Mouse (Mus musculus) layer of hippocampus, adult 18-20 months (tissue): ENCODE results near the gene Itprid2. TPM values are rescaled to one million over a fixed set of nuclear protein-coding genes. Genes with fewer than 3 reads are reported as not detected.

Experiments used
- DNase-seq, 2 experiments: peaks; one replicate each; pipeline ENCODE4 v3.0.0; 2022; ENCODE audit warnings: low spot score in 2 of 2
- total RNA-seq, 2 experiments: library from RNA; stranded (reverse); gene quantifications; 2 replicates each; pipeline ENCODE4 v1.2.3; 2021

The Itprid2 gene
- total RNA-seq, 2 experiments from 2014 or later, result 41.9 to 44.6 TPM

DNA sequence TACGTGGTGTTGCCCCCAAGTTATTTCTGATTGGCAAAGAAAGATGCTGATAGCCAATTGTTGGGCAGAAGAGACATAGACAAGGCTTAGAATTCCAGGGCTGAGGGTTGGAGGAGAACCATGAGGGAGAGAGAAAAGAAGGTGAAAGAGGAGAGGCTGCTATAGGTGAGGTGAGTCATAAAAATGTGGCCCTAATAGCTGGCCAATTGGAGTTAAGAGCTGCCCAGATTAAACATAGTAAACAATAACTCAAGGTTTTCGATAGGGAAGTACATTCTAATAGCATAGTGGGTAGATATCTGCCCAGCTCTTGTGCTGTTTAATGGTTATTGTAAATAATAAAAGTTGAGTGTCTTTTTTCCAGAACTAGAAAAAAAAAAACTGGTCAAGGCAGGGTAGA lies 69.6 kb downstream of the Itprid2 start:
- no peak for DNase-seq

DNA sequence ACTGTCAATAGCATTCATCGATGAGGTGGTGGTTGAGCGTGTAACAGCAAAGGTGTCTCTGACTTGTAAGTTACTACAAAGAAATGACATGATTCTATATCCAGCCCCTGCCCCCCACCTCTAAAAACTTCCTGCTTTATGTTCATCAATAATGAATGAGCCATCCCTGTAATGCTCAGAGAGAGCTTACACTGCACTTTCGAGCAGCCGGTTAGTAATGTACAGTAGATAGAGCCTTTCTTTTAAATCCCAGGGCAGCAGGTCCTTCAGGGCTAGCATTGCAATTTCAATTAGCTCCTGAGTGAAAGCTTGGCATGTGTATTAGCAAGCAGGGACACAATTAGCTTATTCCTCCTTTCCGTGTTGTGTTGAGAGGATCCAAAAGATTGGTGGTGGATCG lies 72.4 kb downstream of the Itprid2 start, which contains the start of gene Ppp1r1c:
Ppp1r1c (plus strand) TSS at position 206 of the 400 bp plus-strand sequence.
- DNase-seq, result no peak

- DNase-seq, result no peak
These were observed 78.5 kb downstream of the Itprid2 start for GRCm38 (mm10) chr2:79713662-79714091.

DNA sequence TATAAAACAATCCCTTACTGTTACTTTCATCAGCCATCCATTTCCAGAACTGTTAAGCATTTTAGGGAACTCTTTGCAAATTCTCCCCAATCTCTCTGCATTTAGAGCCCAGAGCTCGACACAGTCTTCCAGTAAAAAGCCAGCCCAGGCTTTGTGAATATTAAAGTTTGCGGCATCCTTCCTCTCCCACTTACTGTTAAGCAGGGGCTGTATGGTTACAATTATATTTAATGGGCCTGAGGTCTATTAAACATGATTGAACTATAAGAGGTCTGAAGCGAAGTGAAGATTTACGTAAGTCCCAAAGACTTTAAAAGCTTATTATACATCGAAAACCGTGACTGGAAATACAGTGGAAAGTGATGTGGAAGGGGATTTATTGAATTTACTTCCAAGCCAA lies 79.6 kb downstream of the Itprid2 start:
- DNase-seq, result no peak

DNA sequence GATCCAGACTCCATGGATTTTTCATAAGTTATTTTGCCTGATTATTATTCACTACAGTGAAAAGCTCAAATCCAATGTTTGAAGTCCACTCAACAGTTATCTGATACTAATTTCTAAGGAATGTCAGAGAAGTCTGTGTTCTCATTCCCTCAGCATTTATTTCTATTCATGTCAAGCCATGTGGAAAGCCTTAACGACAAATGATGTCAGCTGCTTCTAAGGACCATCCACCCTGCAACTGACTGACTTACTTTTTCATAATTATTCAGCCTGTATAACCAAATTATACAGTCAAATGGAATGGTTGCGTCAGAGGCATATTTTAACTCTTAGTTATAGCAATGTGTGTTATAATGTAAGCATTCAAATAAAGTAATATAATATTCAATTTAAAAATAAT lies 80.8 kb downstream of the Itprid2 start:
- no peak for DNase-seq

DNA sequence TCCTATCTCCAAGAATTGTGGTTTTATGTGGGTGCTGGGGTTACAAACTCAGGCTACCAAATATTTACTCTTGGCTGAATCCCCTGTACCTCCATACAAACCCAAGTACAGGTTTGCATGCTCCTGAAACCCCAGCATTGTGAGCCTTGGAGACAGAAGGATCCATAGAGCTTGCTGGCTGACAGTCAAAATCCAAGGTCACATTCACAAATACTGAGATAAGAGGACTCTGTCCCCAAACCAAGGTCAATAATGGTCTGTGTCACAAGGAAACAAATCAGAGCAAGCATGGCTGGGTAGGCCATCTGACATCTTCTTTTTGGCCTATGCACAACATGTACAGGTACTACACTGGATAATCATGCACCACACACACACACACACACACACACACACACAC lies 82.7 kb downstream of the Itprid2 start:
- no peak for DNase-seq

GRCm38 (mm10) chr2:79722415-79722814 lies 87.3 kb downstream of the Itprid2 start:
- no peak for DNase-seq

Other genes with a start within 250 kb of the Itprid2 start
- 10 to 100 TPM; 29.4 to 30.7 TPM for gene Neurod1, start 178.6 kb upstream of the Itprid2 start, total RNA-seq
- 1 to 10 TPM; 7.8 to 8.4 TPM for gene Cerkl, start 178.6 kb upstream of the Itprid2 start, total RNA-seq
- gene Ppp1r1c, start 72.4 kb downstream of the Itprid2 start, total RNA-seq, result under 1 TPM in 1 of 2 experiments, not detected in 1; 0.10 TPM